Mouse (Mus musculus): ENCODE data around the gene Tubd1. TPM values are rescaled to one million over a fixed set of nuclear protein-coding genes. Genes with fewer than 3 reads are reported as not detected.

Tubd1 gene
- polyA plus RNA-seq, 2 experiments = 7.1 to 10.5 TPM

DNA sequence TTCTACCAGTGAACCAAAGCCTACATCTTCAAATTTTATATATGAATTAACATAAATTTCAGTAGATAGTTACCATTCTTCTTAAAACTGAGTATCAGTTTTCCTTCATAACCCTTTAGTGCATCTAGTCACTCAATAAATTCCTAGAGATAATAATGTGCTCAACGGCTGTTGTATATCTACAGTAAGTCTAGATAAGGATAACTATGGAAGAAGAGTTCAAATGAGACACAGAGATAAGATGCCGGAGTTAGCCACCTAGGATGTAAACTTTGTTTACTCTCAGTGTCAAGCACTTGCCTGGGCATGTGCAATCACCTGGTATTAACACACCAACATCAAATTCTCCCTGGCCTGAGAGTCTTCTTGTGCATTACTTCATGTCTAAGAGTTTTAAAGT, 37.5 kb upstream of the Tubd1 start:
- no peak for TF ChIP-seq POLR2A (IDR thresholded peaks at IDR 0.05; ENCODE audit: borderline replicate concordance, extremely low read depth, insufficient read depth, insufficient read length)
- no peak overlapping the region for H3K4me2 ChIP-seq (replicated peaks; ENCODE audit: low read depth, low read length, severe bottlenecking)
- H3K9me3 ChIP-seq (ENCODE audit: control insufficient read depth, low read length) = no peaks in the 10 kb centered on the region
- no peak for DNase-seq (ENCODE audit: low spot score)
- H3K36me3 ChIP-seq (ENCODE audit: control insufficient read depth, insufficient read depth, low read length) = peaks cover 87% of the 10 kb centered on the region
- 88% methylated on average over 2 of the region's 2 CpGs for WGBS
- no peak overlapping the region for H3K27ac ChIP-seq (replicated peaks; ENCODE audit: low read depth, low read length)
- no peak overlapping the region for H3K4me3 ChIP-seq (replicated peaks; ENCODE audit: low read length)
- H3K4me1 ChIP-seq (ENCODE audit: control insufficient read depth, insufficient read depth, low read length) = no peaks in the 10 kb centered on the region
- H3K9ac ChIP-seq (ENCODE audit: low read depth, low read length, severe bottlenecking) = no peak overlapping the region
- ATAC-seq (ENCODE audit: low FRiP score, low read depth) = no peak
- H3K27me3 ChIP-seq (ENCODE audit: control insufficient read depth, insufficient read depth, low read length) = no peaks in the 10 kb centered on the region

DNA sequence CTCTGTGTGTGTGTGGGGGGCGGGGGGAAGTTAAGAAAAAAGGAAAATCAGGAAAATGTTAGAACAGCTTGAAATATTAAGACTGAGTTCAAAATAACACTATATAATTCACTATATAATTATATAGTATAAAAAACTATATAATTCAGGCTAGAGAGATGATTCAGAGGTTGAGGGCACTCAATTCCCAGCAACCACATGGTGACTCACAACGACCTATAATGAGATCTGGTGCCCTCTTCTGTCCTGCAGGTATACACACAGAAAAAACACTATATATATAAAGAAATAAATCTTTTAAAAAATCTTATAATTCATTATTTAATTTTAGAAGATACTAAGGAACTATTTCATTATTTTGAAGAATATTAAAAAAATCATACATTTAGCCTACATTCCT, 36.8 kb upstream of the Tubd1 start:
- Histone ChIP-seq H3K9me3 (ENCODE audit: control insufficient read depth, low read length) (no peaks in the 10 kb centered on the region), H3K4me3 (replicated peaks; ENCODE audit: low read length) (no peak overlapping the region), H3K9ac (ENCODE audit: low read depth, low read length, severe bottlenecking) (no peak overlapping the region), H3K27me3 (ENCODE audit: control insufficient read depth, insufficient read depth, low read length) (no peaks in the 10 kb centered on the region), H3K27ac (replicated peaks; ENCODE audit: low read depth, low read length) (no peak overlapping the region), H3K4me1 (ENCODE audit: control insufficient read depth, insufficient read depth, low read length) (no peaks in the 10 kb centered on the region), H3K4me2 (replicated peaks; ENCODE audit: low read depth, low read length, severe bottlenecking) (no peak overlapping the region), H3K36me3 (ENCODE audit: control insufficient read depth, insufficient read depth, low read length) (peaks cover 86% of the 10 kb centered on the region)
- DNase-seq (ENCODE audit: low spot score) (no peak), ATAC-seq (ENCODE audit: low FRiP score, low read depth) (no peak)
- no peak for TF ChIP-seq POLR2A (IDR thresholded peaks at IDR 0.05; ENCODE audit: borderline replicate concordance, extremely low read depth, insufficient read depth, insufficient read length)
- WGBS = 95% methylated on average over 2 of the region's 2 CpGs

DNA sequence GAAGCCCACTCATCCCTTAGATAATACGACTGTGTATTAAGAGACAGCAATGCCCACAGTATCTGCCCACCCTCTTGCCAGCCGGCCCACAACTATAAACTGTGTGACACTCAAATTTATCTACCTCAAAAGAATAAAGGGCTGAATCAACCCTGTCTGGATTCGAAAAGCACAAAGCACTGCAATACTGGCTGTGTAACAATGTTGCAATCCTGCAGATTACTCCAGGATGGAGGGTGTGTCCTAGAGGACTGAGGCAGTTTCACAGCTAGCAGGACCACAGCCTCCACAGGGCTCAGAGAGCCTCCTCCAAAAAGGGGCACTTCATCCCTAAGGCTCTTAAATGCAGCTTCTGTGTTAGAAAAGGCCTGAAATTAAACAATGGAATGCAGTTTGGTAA, 28.2 kb upstream of the Tubd1 start:
- ATAC-seq (ENCODE audit: low FRiP score, low read depth) (no peak), DNase-seq (ENCODE audit: low spot score) (no peak)
- Histone ChIP-seq H3K9ac (ENCODE audit: low read depth, low read length, severe bottlenecking) (no peak overlapping the region), H3K4me3 (replicated peaks; ENCODE audit: low read length) (no peak overlapping the region), H3K27ac (replicated peaks; ENCODE audit: low read depth, low read length) (no peak overlapping the region), H3K27me3 (ENCODE audit: control insufficient read depth, insufficient read depth, low read length) (no peaks in the 10 kb centered on the region), H3K4me2 (replicated peaks; ENCODE audit: low read depth, low read length, severe bottlenecking) (no peak overlapping the region), H3K4me1 (ENCODE audit: control insufficient read depth, insufficient read depth, low read length) (no peaks in the 10 kb centered on the region), H3K9me3 (ENCODE audit: control insufficient read depth, low read length) (no peaks in the 10 kb centered on the region), H3K36me3 (ENCODE audit: control insufficient read depth, insufficient read depth, low read length) (peaks cover 77% of the 10 kb centered on the region)
- TF ChIP-seq POLR2A (IDR thresholded peaks at IDR 0.05; ENCODE audit: borderline replicate concordance, extremely low read depth, insufficient read depth, insufficient read length) = no peak
- WGBS = 87% methylated on average over 3 of the region's 3 CpGs

DNA sequence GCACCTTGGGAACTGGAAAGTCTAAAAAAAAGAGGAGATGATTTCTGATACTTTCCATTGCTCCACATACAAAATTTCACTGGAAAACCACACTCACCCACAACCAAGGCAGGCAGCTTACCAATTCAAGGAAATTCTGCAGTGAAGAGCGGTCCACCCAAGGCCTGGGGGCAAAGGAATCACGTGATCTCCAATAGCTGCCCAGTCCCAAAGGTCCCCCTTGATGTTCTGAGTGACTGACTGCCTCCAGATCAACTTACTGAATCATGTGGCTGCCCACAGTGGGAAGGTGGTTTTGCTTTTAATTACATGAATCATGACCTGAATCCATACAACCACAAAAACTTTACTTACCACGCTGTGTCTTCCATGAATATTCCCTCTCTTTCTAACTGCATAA, 27.6 kb upstream of the Tubd1 start:
- TF ChIP-seq POLR2A (IDR thresholded peaks at IDR 0.05; ENCODE audit: borderline replicate concordance, extremely low read depth, insufficient read depth, insufficient read length) = no peak
- H3K4me3 ChIP-seq (replicated peaks; ENCODE audit: low read length) = no peak overlapping the region
- no peak overlapping the region for H3K4me2 ChIP-seq (replicated peaks; ENCODE audit: low read depth, low read length, severe bottlenecking)
- no peak for ATAC-seq (ENCODE audit: low FRiP score, low read depth)
- H3K9me3 ChIP-seq (ENCODE audit: control insufficient read depth, low read length) = no peaks in the 10 kb centered on the region
- no peak overlapping the region for H3K9ac ChIP-seq (ENCODE audit: low read depth, low read length, severe bottlenecking)
- H3K27ac ChIP-seq (replicated peaks; ENCODE audit: low read depth, low read length) = no peak overlapping the region
- peaks cover 77% of the 10 kb centered on the region for H3K36me3 ChIP-seq (ENCODE audit: control insufficient read depth, insufficient read depth, low read length)
- 92% methylated on average over 3 of the region's 3 CpGs for WGBS
- no peaks in the 10 kb centered on the region for H3K27me3 ChIP-seq (ENCODE audit: control insufficient read depth, insufficient read depth, low read length)
- H3K4me1 ChIP-seq (ENCODE audit: control insufficient read depth, insufficient read depth, low read length) = no peaks in the 10 kb centered on the region
- no peak for DNase-seq (ENCODE audit: low spot score)

DNA sequence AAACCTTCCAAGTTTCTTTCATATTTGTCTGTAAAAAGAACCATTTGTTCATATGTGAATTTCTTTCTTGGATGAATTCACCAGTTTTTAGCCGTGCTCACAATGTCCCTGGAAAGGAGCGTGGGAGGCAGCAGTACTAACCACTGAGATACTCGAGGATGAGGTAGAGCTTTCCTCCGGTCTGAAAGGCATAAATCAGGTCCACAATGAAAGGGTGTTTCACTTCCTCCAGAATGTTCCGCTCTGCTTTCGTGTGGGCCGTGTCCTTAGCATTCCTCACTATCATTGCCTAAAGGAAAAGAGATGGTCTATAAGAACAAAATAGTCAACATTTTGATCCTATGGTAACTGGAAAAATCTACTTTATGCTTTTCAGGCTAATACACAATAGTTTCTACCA, 25.0 kb upstream of the Tubd1 start:
- Histone ChIP-seq H3K4me3 (replicated peaks; ENCODE audit: low read length) (no peak overlapping the region), H3K4me1 (ENCODE audit: control insufficient read depth, insufficient read depth, low read length) (no peaks in the 10 kb centered on the region), H3K9me3 (ENCODE audit: control insufficient read depth, low read length) (no peaks in the 10 kb centered on the region), H3K4me2 (replicated peaks; ENCODE audit: low read depth, low read length, severe bottlenecking) (no peak overlapping the region), H3K36me3 (ENCODE audit: control insufficient read depth, insufficient read depth, low read length) (peaks cover 78% of the 10 kb centered on the region), H3K27me3 (ENCODE audit: control insufficient read depth, insufficient read depth, low read length) (no peaks in the 10 kb centered on the region), H3K9ac (ENCODE audit: low read depth, low read length, severe bottlenecking) (no peak overlapping the region), H3K27ac (replicated peaks; ENCODE audit: low read depth, low read length) (no peak overlapping the region)
- 90% methylated on average over 7 of the region's 7 CpGs for WGBS
- no peak for DNase-seq (ENCODE audit: low spot score)
- no peak for TF ChIP-seq POLR2A (IDR thresholded peaks at IDR 0.05; ENCODE audit: borderline replicate concordance, extremely low read depth, insufficient read depth, insufficient read length)
- ATAC-seq (ENCODE audit: low FRiP score, low read depth) = no peak

DNA sequence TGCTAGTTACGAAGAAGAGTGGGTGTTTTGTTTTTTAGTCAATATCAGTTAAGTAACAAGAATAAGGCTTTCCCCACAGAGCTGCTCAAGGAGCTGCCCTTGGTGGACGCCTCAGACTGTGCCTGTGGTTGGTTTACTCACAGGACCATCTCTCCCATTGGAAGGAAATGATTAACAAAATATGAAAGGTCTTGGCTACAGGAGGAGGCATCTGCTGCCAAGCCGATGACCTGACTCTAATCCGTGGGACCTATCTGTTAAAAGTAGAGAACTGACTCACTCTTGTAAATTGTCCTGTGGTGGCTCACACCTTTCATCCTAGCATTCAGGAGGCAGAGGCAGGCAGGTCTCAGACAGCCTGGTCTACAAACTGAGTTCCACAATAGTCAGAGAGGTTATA, 17.3 kb upstream of the Tubd1 start:
- DNase-seq (ENCODE audit: low spot score) = no peak
- no peak for ATAC-seq (ENCODE audit: low FRiP score, low read depth)
- H3K27me3 ChIP-seq (ENCODE audit: control insufficient read depth, insufficient read depth, low read length) = no peaks in the 10 kb centered on the region
- H3K27ac ChIP-seq (replicated peaks; ENCODE audit: low read depth, low read length) = no peak overlapping the region
- H3K4me3 ChIP-seq (replicated peaks; ENCODE audit: low read length) = no peak overlapping the region
- no peak overlapping the region for H3K9ac ChIP-seq (ENCODE audit: low read depth, low read length, severe bottlenecking)
- H3K9me3 ChIP-seq (ENCODE audit: control insufficient read depth, low read length) = no peaks in the 10 kb centered on the region
- no peaks in the 10 kb centered on the region for H3K4me1 ChIP-seq (ENCODE audit: control insufficient read depth, insufficient read depth, low read length)
- 95% methylated on average over 4 of the region's 4 CpGs for WGBS
- no peak for TF ChIP-seq POLR2A (IDR thresholded peaks at IDR 0.05; ENCODE audit: borderline replicate concordance, extremely low read depth, insufficient read depth, insufficient read length)
- H3K4me2 ChIP-seq (replicated peaks; ENCODE audit: low read depth, low read length, severe bottlenecking) = no peak overlapping the region
- peaks cover 84% of the 10 kb centered on the region for H3K36me3 ChIP-seq (ENCODE audit: control insufficient read depth, insufficient read depth, low read length)
